Mouse (Mus musculus) lung, embryonic 16.5 days (tissue): ENCODE results near the gene Cnp. TPM values are rescaled to one million over a fixed set of nuclear protein-coding genes. Genes with fewer than 3 reads are reported as not detected.
"Not testable (repeated sequence)": the region's sequence is repeated elsewhere in the genome, so short reads cannot be mapped to it uniquely, and the experiment has no call there.

ENCODE experiments used
- ATAC-seq: fragments of 200-750 bp; cut with Nextera tagmentation; 2 replicates; pipeline ENCODE4 v1.8.0; 2017; ENCODE audit warnings: low read depth, mild to moderate bottlenecking, moderate library complexity
- H3K27ac ChIP-seq: fragments of 300-500 bp; sonication (generic); 2 replicates; pipeline ENCODE4 v1.5.1; 2014; ENCODE audit warnings: mild to moderate bottlenecking, control low read depth, low read length
- H3K27me3 ChIP-seq: fragments of 300-500 bp; sonication (generic); 2 replicates; pipeline ENCODE4 v1.6.1; 2014; ENCODE audit warnings: low read depth, low read length, mixed read lengths; ENCODE audit not compliant: control insufficient read depth, insufficient read depth
- H3K36me3 ChIP-seq: fragments of 300-500 bp; sonication (generic); 2 replicates; pipeline ENCODE4 v1.6.1; 2014; ENCODE audit warnings: low read length; ENCODE audit not compliant: control insufficient read depth, insufficient read depth
- H3K4me1 ChIP-seq: fragments of 300-500 bp; sonication (generic); replicated peaks from 2 replicates; pipeline ENCODE4 v1.6.1; 2014; ENCODE audit warnings: low read length, mixed read lengths; ENCODE audit not compliant: control insufficient read depth, insufficient read depth
- H3K4me2 ChIP-seq: fragments of 300-500 bp; sonication (generic); 2 replicates; pipeline ENCODE4 v1.6.1; 2014; ENCODE audit warnings: low read depth, low read length, control low read depth
- H3K4me3 ChIP-seq: fragments of 300-500 bp; sonication (generic); 2 replicates; pipeline ENCODE4 v1.5.1; 2014; ENCODE audit warnings: mild to moderate bottlenecking, low read length, control low read depth
- H3K9ac ChIP-seq: fragments of 300-500 bp; sonication (generic); 2 replicates; pipeline ENCODE4 v1.6.1; 2014; ENCODE audit warnings: low read length, control low read depth
- H3K9me3 ChIP-seq: fragments of 300-500 bp; sonication (generic); 2 replicates; pipeline ENCODE4 v1.6.1; 2016; ENCODE audit warnings: low read length; ENCODE audit not compliant: control insufficient read depth
- WGBS: fragments of 180-500 bp; shearing (Covaris S2); extraction: QIAGEN DNeasy Blood & Tissue Kit; methylation state at CpG from one replicate; pipeline ENCODE4 v1.1.7; 2014; 5-methylcytosine and 5-hydroxymethylcytosine counted together
- polyA plus RNA-seq: library from polyadenylated mRNA; unstranded; fragments of >200 nt; fragmentation: Nextera tagmentation; extraction: Ambion mirVana; gene quantifications from 2 replicates; pipeline ENCODE4 v1.2.1, GENCODE M21; 2015

Gene Cnp
- polyA plus RNA-seq, 1 experiment from 2014 or later = 35.2 TPM

GRCm38 (mm10) chr11:100579116-100579799 is 4.6 kb downstream of the Cnp start:
- Histone ChIP-seq H3K9ac (no peak overlapping the region), H3K36me3 (peaks cover 37% of the 10 kb centered on the region), H3K4me2 (no peak overlapping the region), H3K27ac (no peak overlapping the region), H3K4me3 (no peak overlapping the region), H3K9me3 (0 out of 2 replicates have a peak, but pooled peaks cover 2% of the 10 kb centered on the region), H3K4me1 (peaks cover 9% of the 10 kb centered on the region), H3K27me3 (no peaks in the 10 kb centered on the region)
- WGBS = 89% methylated on average over 9 of the region's 9 CpGs
- no peak for ATAC-seq

- no peak for ATAC-seq
- H3K4me1 ChIP-seq = peaks cover 5% of the 10 kb centered on the region
- peaks cover 47% of the 10 kb centered on the region for H3K36me3 ChIP-seq
- H3K4me3 ChIP-seq = no peak overlapping the region
- no peaks in the 10 kb centered on the region for H3K9me3 ChIP-seq
- H3K27me3 ChIP-seq = no peaks in the 10 kb centered on the region
- WGBS = 88% methylated on average over 13 of the region's 13 CpGs
- no peak overlapping the region for H3K9ac ChIP-seq
- H3K4me2 ChIP-seq = no peak overlapping the region
- no peak overlapping the region for H3K27ac ChIP-seq
Measured at GRCm38 (mm10) chr11:100580275-100580674, 5.6 kb downstream of the Cnp start.

GRCm38 (mm10) chr11:100581756-100582155 is 7.1 kb downstream of the Cnp start:
- H3K4me2 ChIP-seq = no peak overlapping the region
- ATAC-seq = no peak
- H3K4me1 ChIP-seq = no peaks in the 10 kb centered on the region
- H3K9ac ChIP-seq = no peak overlapping the region
- WGBS = 58% methylated on average over 4 of the region's 4 CpGs
- H3K4me3 ChIP-seq = no peak overlapping the region
- peaks cover 61% of the 10 kb centered on the region for H3K36me3 ChIP-seq
- H3K27ac ChIP-seq = no peak overlapping the region
- H3K9me3 ChIP-seq = no peaks in the 10 kb centered on the region
- H3K27me3 ChIP-seq = no peaks in the 10 kb centered on the region

- not testable (repeated sequence) for H3K27ac ChIP-seq, H3K27me3 ChIP-seq, ATAC-seq
Measured at GRCm38 (mm10) chr11:100582413-100582812, 7.7 kb downstream of the Cnp start.

GRCm38 (mm10) chr11:100582836-100583235 is 8.1 kb downstream of the Cnp start:
- peaks cover 69% of the 10 kb centered on the region for H3K36me3 ChIP-seq
- H3K4me2 ChIP-seq = no peak overlapping the region
- H3K9me3 ChIP-seq = no peaks in the 10 kb centered on the region
- H3K4me3 ChIP-seq = no peak overlapping the region
- no peaks in the 10 kb centered on the region for H3K4me1 ChIP-seq
- H3K9ac ChIP-seq = no peak overlapping the region
- 89% methylated on average over 2 of the region's 2 CpGs for WGBS
- ATAC-seq = no peak
- no peak overlapping the region for H3K27ac ChIP-seq
- H3K27me3 ChIP-seq = no peaks in the 10 kb centered on the region

More at GRCm38 (mm10) chr11:100582413-100582812, 7.7 kb downstream of the Cnp start:
- H3K4me2 ChIP-seq, H3K9me3 ChIP-seq, H3K4me1 ChIP-seq, H3K9ac ChIP-seq, H3K4me3 ChIP-seq: not testable (repeated sequence)
- H3K36me3 ChIP-seq = peaks cover 66% of the 10 kb centered on the region
- 95% methylated on average over 1 of the region's 1 CpGs for WGBS

GRCm38 (mm10) chr11:100584561-100584961 is 9.9 kb downstream of the Cnp start:
- Histone ChIP-seq H3K27ac (no peak overlapping the region), H3K36me3 (peaks cover 75% of the 10 kb centered on the region), H3K4me3 (no peak overlapping the region), H3K4me2 (no peak overlapping the region), H3K9ac (no peak overlapping the region), H3K4me1 (no peaks in the 10 kb centered on the region), H3K9me3 (no peaks in the 10 kb centered on the region), H3K27me3 (no peaks in the 10 kb centered on the region)
- no peak for ATAC-seq
- 86% methylated on average over 7 of the region's 7 CpGs for WGBS

GRCm38 (mm10) chr11:100585148-100585547 is 10.4 kb downstream of the Cnp start:
- no peak overlapping the region for H3K4me3 ChIP-seq

GRCm38 (mm10) chr11:100588462-100588861 is 13.8 kb downstream of the Cnp start:
- no peak overlapping the region for H3K9ac ChIP-seq
- H3K4me3 ChIP-seq = no peak overlapping the region
- 87% methylated on average over 2 of the region's 2 CpGs for WGBS
- peaks cover 80% of the 10 kb centered on the region for H3K36me3 ChIP-seq
- no peaks in the 10 kb centered on the region for H3K27me3 ChIP-seq
- no peak overlapping the region for H3K4me2 ChIP-seq
- H3K4me1 ChIP-seq = no peaks in the 10 kb centered on the region
- H3K9me3 ChIP-seq = no peaks in the 10 kb centered on the region
- no peak for ATAC-seq
- H3K27ac ChIP-seq = no peak overlapping the region

More at GRCm38 (mm10) chr11:100585148-100585547, 10.4 kb downstream of the Cnp start:
- H3K9ac ChIP-seq = no peak overlapping the region
- H3K4me2 ChIP-seq = no peak overlapping the region
- no peaks in the 10 kb centered on the region for H3K4me1 ChIP-seq
- no peak for ATAC-seq
- H3K36me3 ChIP-seq = peaks cover 79% of the 10 kb centered on the region
- H3K27me3 ChIP-seq = no peaks in the 10 kb centered on the region
- H3K9me3 ChIP-seq = no peaks in the 10 kb centered on the region
- H3K27ac ChIP-seq = no peak overlapping the region
- WGBS = 95% methylated on average over 3 of the region's 3 CpGs

- no peaks in the 10 kb centered on the region for H3K9me3 ChIP-seq
- peaks cover 54% of the 10 kb centered on the region for H3K36me3 ChIP-seq
- H3K9ac ChIP-seq = no peak overlapping the region
- no peak overlapping the region for H3K4me3 ChIP-seq
- no peaks in the 10 kb centered on the region for H3K27me3 ChIP-seq
- no peak overlapping the region for H3K4me2 ChIP-seq
- no peaks in the 10 kb centered on the region for H3K4me1 ChIP-seq
- WGBS = 92% methylated on average over 11 of the region's 11 CpGs
- no peak overlapping the region for H3K27ac ChIP-seq
- ATAC-seq = no peak
Measured at GRCm38 (mm10) chr11:100592346-100593046, 17.8 kb downstream of the Cnp start.
